Mouse (Mus musculus): ENCODE data around the gene Trmt5. TPM values are rescaled to one million over a fixed set of nuclear protein-coding genes. Genes with fewer than 3 reads are reported as not detected.

Trmt5 gene
- polyA plus RNA-seq (2014; fragmentation: Illumina TruSeq; extraction: RNeasy Lipid Tissue Mini Kit (QIAGEN cat#74804); ENCODE audit: low read depth, low replicate concordance), result 13.6 TPM

DNA sequence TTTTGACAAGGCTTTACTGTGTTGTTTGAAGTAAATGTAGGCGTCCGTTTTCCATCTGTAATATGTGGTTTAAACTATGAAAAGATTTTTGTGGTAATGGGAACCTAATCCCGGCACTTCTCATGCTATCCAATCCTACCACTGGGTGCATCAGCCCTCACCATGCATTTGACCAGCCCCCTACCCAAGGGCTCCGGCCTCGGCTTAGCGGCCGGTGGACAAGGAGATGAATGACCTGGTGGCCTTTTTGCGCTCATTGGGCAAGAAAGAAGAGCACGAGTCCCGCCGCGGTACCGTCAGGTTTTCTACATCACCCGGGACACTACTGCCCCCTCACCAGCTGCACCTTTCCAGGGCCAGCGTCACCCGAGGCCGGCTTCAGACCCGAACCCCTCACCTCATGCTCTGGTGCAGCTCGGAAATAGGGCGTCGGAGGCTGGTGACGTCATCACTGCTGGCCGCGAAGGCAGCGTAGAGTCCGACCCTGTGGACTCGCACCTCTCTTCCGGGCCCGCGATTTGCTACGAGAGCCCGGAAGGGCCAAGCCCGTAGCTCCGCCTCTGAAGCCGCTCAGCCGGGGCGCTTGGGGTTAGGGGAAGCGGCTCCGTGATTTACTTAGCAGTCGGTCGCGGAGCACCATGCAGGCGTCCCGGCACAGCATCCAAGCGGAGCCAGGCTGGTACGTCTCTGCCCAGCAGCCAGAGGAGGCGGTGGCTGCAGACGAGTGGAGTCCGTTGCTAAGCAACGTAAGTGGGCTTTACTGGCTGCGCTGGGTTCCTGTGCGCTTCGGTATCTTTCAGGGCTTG is at the start of gene Trmt5, which contains the start of gene Slc38a6:
TSS of gene Trmt5 (minus strand) at position 424 of the 806 bp plus-strand sequence.
TSS of gene Slc38a6 (plus strand) at position 493 of the 806 bp plus-strand sequence.

Other genes with a start within 250 kb of the Trmt5 start
- not detected for gene Six1, start 232.8 kb downstream of the Trmt5 start, polyA plus RNA-seq (2014; fragmentation: Illumina TruSeq; extraction: RNeasy Lipid Tissue Mini Kit (QIAGEN cat#74804); ENCODE audit: low read depth, low replicate concordance)
- gene Six4, start 173.3 kb downstream of the Trmt5 start, polyA plus RNA-seq (2014; fragmentation: Illumina TruSeq; extraction: RNeasy Lipid Tissue Mini Kit (QIAGEN cat#74804); ENCODE audit: low read depth, low replicate concordance), result not detected
- gene Mnat1, start 163.0 kb downstream of the Trmt5 start, polyA plus RNA-seq (2014; fragmentation: Illumina TruSeq; extraction: RNeasy Lipid Tissue Mini Kit (QIAGEN cat#74804); ENCODE audit: low read depth, low replicate concordance), result 6.8 TPM
- gene Slc38a6, start 69 bp upstream of the Trmt5 start, polyA plus RNA-seq (2014; fragmentation: Illumina TruSeq; extraction: RNeasy Lipid Tissue Mini Kit (QIAGEN cat#74804); ENCODE audit: low read depth, low replicate concordance), result 9.6 TPM

All from liver, adult 10 weeks (tissue).